Mouse (Mus musculus) cerebellum, adult 2 months (tissue): ENCODE measurements around the gene Mrto4.

ENCODE experiments used
- CTCF ChIP-seq: fragments of 200-500 bp; IDR thresholded peaks from 2 replicates; pipeline ENCODE4 v1.5.1; 2011; ENCODE audit warnings: low read depth, mild to moderate bottlenecking, control low read depth, low read length, moderate library complexity, borderline replicate concordance; ENCODE audit not compliant: insufficient read depth
- POLR2A ChIP-seq: fragments of 200-500 bp; IDR thresholded peaks from 2 replicates; pipeline ENCODE4 v1.6.1; 2011; ENCODE audit warnings: low read length, control low read depth, borderline replicate concordance; ENCODE audit not compliant: insufficient read depth

- TF ChIP-seq CTCF (no peak), POLR2A (no peak)
Observed at GRCm38 (mm10) chr4:139343718-139344117, 8.7 kb downstream of the Mrto4 start.
